Mouse (Mus musculus): ENCODE measurements around the gene Zfp385a. TPM values are rescaled to one million over a fixed set of nuclear protein-coding genes. Genes with fewer than 3 reads are reported as not detected.

The Zfp385a gene
- polyA plus RNA-seq, 1 experiment from 2014 or later, result 9.0 TPM

DNA sequence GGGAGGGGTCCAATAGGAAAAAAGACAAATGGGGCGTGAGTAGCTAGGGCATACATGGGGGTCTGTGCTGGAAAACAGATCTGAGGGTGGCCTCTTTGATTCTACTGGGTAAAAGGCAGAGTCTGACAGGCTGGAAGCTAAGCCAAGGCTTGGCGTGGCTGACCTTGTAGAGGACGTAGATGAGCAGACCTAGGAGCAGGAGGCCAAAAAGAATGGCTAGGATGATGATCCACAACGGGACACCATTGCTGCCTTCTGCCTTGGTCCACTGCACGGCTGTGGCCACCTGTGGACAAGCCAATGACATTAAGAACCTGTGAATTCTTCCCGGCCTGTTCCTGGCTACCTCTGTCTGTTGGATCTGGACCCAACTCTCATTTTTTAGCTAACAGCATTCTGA lies 5.9 kb upstream of the Zfp385a start:
- Histone ChIP-seq H3K36me3 (peaks cover 55% of the 10 kb centered on the region), H3K4me2 (no peak overlapping the region), H3K4me1 (no peaks in the 10 kb centered on the region), H3K27me3 (peaks cover 15% of the 10 kb centered on the region), H3K27ac (no peak overlapping the region), H3K9ac (no peak overlapping the region), H3K4me3 (no peak overlapping the region), H3K9me3 (no peaks in the 10 kb centered on the region)
- ATAC-seq (ENCODE audit: borderline replicate concordance, extremely low read depth, low FRiP score, low TSS enrichment), result no peak
- WGBS, result 77% methylated on average over 6 of the region's 6 CpGs

DNA sequence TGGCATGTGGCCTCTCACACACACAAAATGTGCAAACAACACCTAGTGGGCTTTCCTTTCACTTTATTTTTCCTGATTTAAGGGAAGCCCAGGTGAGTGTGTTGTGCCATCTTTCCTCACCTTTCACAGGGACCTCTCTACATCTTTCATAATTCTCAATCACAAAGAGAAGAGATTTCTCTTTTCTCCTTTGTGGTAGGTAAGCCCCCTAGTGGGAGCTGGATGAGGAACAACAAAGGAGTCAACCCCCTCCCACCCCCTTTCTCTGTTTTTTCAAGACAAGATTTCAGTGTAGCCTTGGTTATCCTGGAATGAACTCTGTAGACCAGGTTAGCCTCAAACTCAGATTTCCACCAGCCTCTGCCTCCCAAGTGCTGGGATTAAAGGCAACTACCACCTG lies 3.7 kb upstream of the Zfp385a start:
- H3K36me3 ChIP-seq, result peaks cover 34% of the 10 kb centered on the region
- no peak overlapping the region for H3K9ac ChIP-seq
- H3K27ac ChIP-seq, result no peak overlapping the region
- H3K4me1 ChIP-seq, result peaks cover 13% of the 10 kb centered on the region
- no peaks in the 10 kb centered on the region for H3K9me3 ChIP-seq
- peaks cover 37% of the 10 kb centered on the region for H3K27me3 ChIP-seq
- H3K4me2 ChIP-seq, result no peak overlapping the region
- no peak overlapping the region for H3K4me3 ChIP-seq
- no peak for ATAC-seq (ENCODE audit: borderline replicate concordance, extremely low read depth, low FRiP score, low TSS enrichment)

GRCm38 (mm10) chr15:103343008-103343407 lies 3.1 kb upstream of the Zfp385a start:
- Histone ChIP-seq H3K9me3 (no peaks in the 10 kb centered on the region), H3K27ac (no peak overlapping the region), H3K4me1 (peaks cover 13% of the 10 kb centered on the region), H3K9ac (no peak overlapping the region), H3K36me3 (peaks cover 32% of the 10 kb centered on the region), H3K4me2 (no peak overlapping the region), H3K27me3 (peaks cover 43% of the 10 kb centered on the region), H3K4me3 (no peak overlapping the region)
- no peak for ATAC-seq (ENCODE audit: borderline replicate concordance, extremely low read depth, low FRiP score, low TSS enrichment)
- 67% methylated on average over 2 of the region's 3 CpGs for WGBS

GRCm38 (mm10) chr15:103342415-103342814 lies 2.5 kb upstream of the Zfp385a start:
- ATAC-seq (ENCODE audit: borderline replicate concordance, extremely low read depth, low FRiP score, low TSS enrichment), result no peak
- H3K4me1 ChIP-seq, result peaks cover 13% of the 10 kb centered on the region
- no peak overlapping the region for H3K27ac ChIP-seq
- no peaks in the 10 kb centered on the region for H3K9me3 ChIP-seq
- no peak overlapping the region for H3K4me3 ChIP-seq
- H3K4me2 ChIP-seq, result no peak overlapping the region
- peaks cover 47% of the 10 kb centered on the region for H3K27me3 ChIP-seq
- no peak overlapping the region for H3K9ac ChIP-seq
- peaks cover 32% of the 10 kb centered on the region for H3K36me3 ChIP-seq
- 11% methylated on average over 4 of the region's 4 CpGs for WGBS

DNA sequence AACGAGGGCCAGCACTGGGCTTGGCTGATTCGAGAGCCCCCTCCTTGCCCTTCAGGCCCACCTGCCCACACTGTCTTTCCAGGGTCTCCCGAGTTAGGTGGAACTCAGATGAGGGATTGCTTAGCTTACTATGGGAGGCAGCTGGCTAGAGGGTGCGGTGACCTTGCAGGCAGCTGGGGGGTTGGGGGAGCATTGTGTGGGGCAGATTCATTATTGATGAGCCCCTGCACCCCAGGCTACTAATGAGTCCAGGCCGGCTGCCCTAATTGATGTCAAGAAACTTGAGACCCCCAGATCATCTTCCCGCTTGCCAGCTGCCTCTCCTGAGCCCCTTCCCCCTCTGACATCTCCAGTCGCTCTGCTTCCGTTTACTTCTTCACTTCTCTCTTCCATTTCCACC lies 1.7 kb upstream of the Zfp385a start:
- Histone ChIP-seq H3K27me3 (peaks cover 56% of the 10 kb centered on the region), H3K27ac (no peak overlapping the region), H3K9me3 (no peaks in the 10 kb centered on the region), H3K36me3 (peaks cover 27% of the 10 kb centered on the region), H3K9ac (no peak overlapping the region), H3K4me1 (peaks cover 13% of the 10 kb centered on the region), H3K4me2 (no peak overlapping the region), H3K4me3 (no peak overlapping the region)
- ATAC-seq (ENCODE audit: borderline replicate concordance, extremely low read depth, low FRiP score, low TSS enrichment), result no peak
- 39% methylated on average over 8 of the region's 8 CpGs for WGBS

- peaks cover 20% of the 10 kb centered on the region for H3K36me3 ChIP-seq
- H3K9me3 ChIP-seq, result no peaks in the 10 kb centered on the region
- no peak for ATAC-seq (ENCODE audit: borderline replicate concordance, extremely low read depth, low FRiP score, low TSS enrichment)
- no peak overlapping the region for H3K4me3 ChIP-seq
- peak overlapping the region; percentile 87; the same call in 1 of the 2 replicates for H3K4me2 ChIP-seq
- 24% methylated on average over 4 of the region's 4 CpGs for WGBS
- H3K9ac ChIP-seq, result no peak overlapping the region
- H3K27me3 ChIP-seq, result peaks cover 59% of the 10 kb centered on the region
- H3K4me1 ChIP-seq, result peaks cover 13% of the 10 kb centered on the region
- H3K27ac ChIP-seq, result no peak overlapping the region
Measured at GRCm38 (mm10) chr15:103340786-103341185, 893 bp upstream of the Zfp385a start.

DNA sequence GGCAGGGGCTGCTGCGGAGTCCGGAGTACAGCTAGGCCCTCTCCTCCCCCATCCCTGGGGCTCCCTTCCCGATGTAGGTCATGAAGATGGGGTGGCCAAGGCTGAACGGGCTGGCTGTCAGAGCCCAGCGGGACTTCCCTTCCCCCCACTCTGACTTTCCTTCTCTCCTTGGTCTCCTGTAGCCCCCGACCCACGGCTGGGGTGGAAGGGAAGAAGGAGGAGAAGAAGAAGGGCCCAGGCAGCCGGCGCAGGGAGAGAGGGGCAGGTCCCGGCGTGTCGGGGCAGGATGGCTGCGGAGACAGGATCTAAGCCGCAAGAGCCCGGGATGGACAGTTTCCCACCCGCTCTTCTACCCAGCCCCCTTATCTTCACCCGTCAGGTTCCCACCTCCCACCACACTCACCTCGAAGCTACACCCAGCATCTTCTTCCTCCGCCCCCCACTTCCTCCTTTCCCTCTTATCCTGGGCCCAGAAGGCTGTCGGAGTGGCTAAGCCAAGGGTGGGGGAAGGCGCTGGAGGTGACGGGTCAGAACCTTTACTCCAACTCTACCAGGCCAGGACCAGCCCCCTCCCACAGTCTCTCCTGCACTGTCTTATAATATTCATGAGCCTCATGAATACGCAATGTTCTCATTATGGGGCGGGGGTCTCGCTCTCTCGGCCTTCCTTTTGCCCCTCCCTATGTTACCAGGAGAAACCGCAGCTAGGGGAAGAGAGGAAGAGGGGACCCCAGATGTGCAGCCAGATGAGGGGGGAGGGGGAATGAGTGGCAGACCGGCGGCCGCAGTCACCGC lies 530 bp downstream of the Zfp385a start:
- Histone ChIP-seq H3K9me3 (no peaks in the 10 kb centered on the region), H3K27ac (no peak overlapping the region), H3K4me3 (peak overlapping the region; percentile 50), H3K4me2 (peak overlapping the region; percentile 87), H3K9ac (peak overlapping the region; percentile 37; the same call in 1 of the 2 replicates), H3K27me3 (peaks cover 59% of the 10 kb centered on the region), H3K36me3 (peaks cover 6% of the 10 kb centered on the region; the same call in 1 of the 2 replicates), H3K4me1 (peaks cover 14% of the 10 kb centered on the region)
- WGBS, result 3% methylated on average over 31 of the region's 31 CpGs
- peak; percentile 44; the same call in 1 of the 2 replicates for ATAC-seq (ENCODE audit: borderline replicate concordance, extremely low read depth, low FRiP score, low TSS enrichment)

GRCm38 (mm10) chr15:103338829-103339165 lies 1.1 kb downstream of the Zfp385a start:
- H3K9ac ChIP-seq, result no peak overlapping the region
- 53% methylated on average over 4 of the region's 4 CpGs for WGBS
- no peak overlapping the region for H3K4me3 ChIP-seq
- peak overlapping the region; percentile 87 for H3K4me2 ChIP-seq
- peaks cover 19% of the 10 kb centered on the region for H3K4me1 ChIP-seq
- no peak for ATAC-seq (ENCODE audit: borderline replicate concordance, extremely low read depth, low FRiP score, low TSS enrichment)
- peaks cover 59% of the 10 kb centered on the region for H3K27me3 ChIP-seq
- no peaks in the 10 kb centered on the region for H3K9me3 ChIP-seq
- no peak overlapping the region for H3K27ac ChIP-seq
- 0 out of 2 replicates have a peak, but pooled peaks cover under 1% of the 10 kb centered on the region for H3K36me3 ChIP-seq

DNA sequence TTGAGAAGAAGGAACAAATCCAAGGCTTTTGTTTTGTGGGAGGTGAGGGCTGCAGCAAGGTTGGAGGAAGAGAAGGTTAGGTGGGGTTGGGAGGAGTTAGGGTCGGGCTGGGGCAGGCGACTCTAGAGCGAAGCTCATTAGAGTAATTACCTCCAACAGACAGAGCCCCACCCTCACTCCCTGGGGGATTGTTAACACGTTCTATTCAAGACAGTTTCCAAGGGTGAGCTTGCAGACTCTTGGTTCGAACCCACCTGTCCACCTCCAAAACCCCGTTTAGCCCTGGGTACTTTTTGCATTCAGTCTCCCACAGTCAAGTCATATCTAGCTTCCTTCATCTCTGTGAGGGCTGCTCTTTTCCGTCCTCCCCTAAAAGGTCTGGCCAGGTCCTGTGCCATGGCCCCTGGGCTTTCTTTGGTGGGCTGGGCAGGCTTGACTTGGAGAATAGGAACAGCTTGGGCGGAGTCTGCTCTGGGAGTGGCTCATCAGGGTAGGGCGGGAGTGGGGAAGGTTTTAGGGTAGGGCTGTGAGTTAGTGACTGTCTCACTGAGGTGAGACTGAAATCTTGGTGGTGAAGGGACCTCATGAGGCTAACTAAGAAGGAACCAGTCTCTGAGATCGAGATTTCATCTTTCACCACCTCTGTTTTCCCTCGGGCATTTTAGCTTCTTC lies 2.8 kb downstream of the Zfp385a start:
- H3K9ac ChIP-seq, result no peak overlapping the region
- no peak overlapping the region for H3K4me3 ChIP-seq
- no peaks in the 10 kb centered on the region for H3K36me3 ChIP-seq
- no peak overlapping the region for H3K27ac ChIP-seq
- peaks cover 57% of the 10 kb centered on the region for H3K27me3 ChIP-seq
- 24% methylated on average over 11 of the region's 11 CpGs for WGBS
- peaks cover 19% of the 10 kb centered on the region for H3K4me1 ChIP-seq
- no peak overlapping the region for H3K4me2 ChIP-seq
- no peak for ATAC-seq (ENCODE audit: borderline replicate concordance, extremely low read depth, low FRiP score, low TSS enrichment)
- H3K9me3 ChIP-seq, result no peaks in the 10 kb centered on the region

GRCm38 (mm10) chr15:103335488-103336235 lies 4.2 kb downstream of the Zfp385a start:
- ATAC-seq (ENCODE audit: borderline replicate concordance, extremely low read depth, low FRiP score, low TSS enrichment), result no peak
- Histone ChIP-seq H3K4me2 (no peak overlapping the region), H3K36me3 (no peaks in the 10 kb centered on the region), H3K9me3 (no peaks in the 10 kb centered on the region), H3K27ac (no peak overlapping the region), H3K27me3 (peaks cover 43% of the 10 kb centered on the region), H3K9ac (no peak overlapping the region), H3K4me1 (peaks cover 19% of the 10 kb centered on the region), H3K4me3 (no peak overlapping the region)
- 23% methylated on average over 7 of the region's 7 CpGs for WGBS

DNA sequence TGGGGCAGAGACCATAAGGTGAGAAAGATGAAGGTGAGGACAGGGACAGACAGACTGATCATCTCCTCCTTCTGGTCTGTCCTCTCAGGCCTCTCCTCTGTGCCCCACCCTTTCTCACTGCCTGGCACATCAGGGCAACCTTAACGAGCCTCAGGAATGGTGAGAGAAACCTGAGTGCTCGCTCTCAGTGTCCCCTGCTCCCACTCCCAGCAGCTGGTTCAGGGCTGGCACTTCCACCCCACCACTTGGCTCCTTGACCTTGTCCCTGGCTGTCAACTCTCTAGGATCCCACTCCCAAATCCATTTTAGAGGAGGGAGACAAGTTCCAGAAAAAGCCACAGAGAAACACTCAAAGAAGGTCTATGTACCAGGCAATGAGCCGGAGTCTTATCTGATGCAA lies 4.9 kb downstream of the Zfp385a start:
- no peaks in the 10 kb centered on the region for H3K36me3 ChIP-seq
- no peak overlapping the region for H3K4me3 ChIP-seq
- 55% methylated on average over 3 of the region's 3 CpGs for WGBS
- no peaks in the 10 kb centered on the region for H3K9me3 ChIP-seq
- peaks cover 14% of the 10 kb centered on the region for H3K4me1 ChIP-seq
- H3K4me2 ChIP-seq, result no peak overlapping the region
- ATAC-seq (ENCODE audit: borderline replicate concordance, extremely low read depth, low FRiP score, low TSS enrichment), result no peak
- H3K9ac ChIP-seq, result no peak overlapping the region
- no peak overlapping the region for H3K27ac ChIP-seq
- H3K27me3 ChIP-seq, result peaks cover 36% of the 10 kb centered on the region

- 0 out of 2 replicates have a peak, but pooled peaks have one; percentile 12 for ATAC-seq (ENCODE audit: borderline replicate concordance, extremely low read depth, low FRiP score, low TSS enrichment)
- Histone ChIP-seq H3K4me1 (0 out of 2 replicates have a peak, but pooled peaks cover 6% of the 10 kb centered on the region), H3K27me3 (peaks cover 28% of the 10 kb centered on the region), H3K9me3 (no peaks in the 10 kb centered on the region), H3K27ac (no peak overlapping the region), H3K36me3 (no peaks in the 10 kb centered on the region), H3K9ac (no peak overlapping the region), H3K4me2 (no peak overlapping the region), H3K4me3 (no peak overlapping the region)
- WGBS, result 20% methylated on average over 2 of the region's 2 CpGs
Measured at GRCm38 (mm10) chr15:103334194-103334593, 5.7 kb downstream of the Zfp385a start.

All from lung, embryonic 15.5 days (tissue).